Mouse (Mus musculus) liver, postnatal 0 days (tissue): ENCODE measurements around the gene Myl3. TPM values are rescaled to one million over a fixed set of nuclear protein-coding genes. Genes with fewer than 3 reads are reported as not detected.

Experiments used
- ATAC-seq: fragments of 200-750 bp; cut with Nextera tagmentation; 2 replicates; pipeline ENCODE4 v1.8.0; 2017; ENCODE audit warnings: mild to moderate bottlenecking, moderate library complexity
- DNase-seq: peaks from one replicate; pipeline ENCODE4 v3.0.0-alpha.2; 2016
- H3K27ac ChIP-seq: fragments of 300-500 bp; sonication (generic); 2 replicates; pipeline ENCODE4 v1.5.1; 2014; ENCODE audit warnings: antibody characterized with exemption, moderate library complexity, mild to moderate bottlenecking, low read depth
- H3K27me3 ChIP-seq: fragments of 300-500 bp; sonication (generic); 2 replicates; pipeline ENCODE4 v1.6.1; 2014; ENCODE audit warnings: low read length, control low read depth, mixed read lengths; ENCODE audit not compliant: insufficient read depth
- H3K36me3 ChIP-seq: fragments of 300-500 bp; sonication (generic); replicated peaks from 2 replicates; pipeline ENCODE4 v1.6.1; 2014; ENCODE audit warnings: mild to moderate bottlenecking, control low read depth, low read length, moderate library complexity, mixed read lengths; ENCODE audit not compliant: insufficient read depth
- H3K4me1 ChIP-seq: fragments of 300-500 bp; sonication (generic); 2 replicates; pipeline ENCODE4 v1.6.1; 2014; ENCODE audit warnings: antibody characterized with exemption, mild to moderate bottlenecking, control low read depth; ENCODE audit not compliant: insufficient read depth
- H3K4me2 ChIP-seq: fragments of 300-500 bp; sonication (generic); 2 replicates; pipeline ENCODE4 v1.6.1; 2014; ENCODE audit warnings: low read depth, mild to moderate bottlenecking, low read length, moderate library complexity, mixed read lengths
- H3K4me3 ChIP-seq: fragments of 300-500 bp; sonication (generic); 2 replicates; pipeline ENCODE4 v1.5.1; 2014; ENCODE audit warnings: low read depth, low read length
- H3K9ac ChIP-seq: fragments of 300-500 bp; sonication (generic); replicated peaks from 2 replicates; pipeline ENCODE4 v1.6.1; 2014; ENCODE audit warnings: mild to moderate bottlenecking, moderate library complexity
- H3K9me3 ChIP-seq: fragments of 300-500 bp; sonication (generic); 2 replicates; pipeline ENCODE4 v1.6.1; 2016; ENCODE audit warnings: mild to moderate bottlenecking, control low read depth, low read length, mixed read lengths
- CTCF ChIP-seq: sonication (generic); IDR thresholded peaks from 2 replicates; pipeline ENCODE4 v1.5.1; 2016; ENCODE audit warnings: antibody characterized with exemption, low read depth
- EP300 ChIP-seq: IDR thresholded peaks from 2 replicates; pipeline ENCODE4 v1.6.1; 2016; ENCODE audit warnings: antibody characterized with exemption, low read depth, mild to moderate bottlenecking
- WGBS: fragments of 180-500 bp; shearing (Covaris S2); extraction: QIAGEN DNeasy Blood & Tissue Kit; methylation state at CpG from one replicate; pipeline ENCODE4 v1.1.7; 2014; ENCODE audit not compliant: insufficient replicate concordance; 5-methylcytosine and 5-hydroxymethylcytosine counted together
- polyA plus RNA-seq: library from polyadenylated mRNA; unstranded; fragments of >200 nt; fragmentation: Nextera tagmentation; extraction: Ambion mirVana; gene quantifications from 2 replicates; pipeline ENCODE4 v1.2.1, GENCODE M21; 2015

Gene Myl3
- polyA plus RNA-seq, 1 experiment from 2014 or later: 0.52 TPM

- DNase-seq: peak; percentile 68
- Histone ChIP-seq H3K9ac (no peak overlapping the region), H3K9me3 (no peaks in the 10 kb centered on the region), H3K4me2 (no peak overlapping the region), H3K27ac (no peak overlapping the region), H3K27me3 (no peaks in the 10 kb centered on the region), H3K4me1 (no peaks in the 10 kb centered on the region), H3K4me3 (no peak overlapping the region), H3K36me3 (no peaks in the 10 kb centered on the region)
- TF ChIP-seq CTCF: peak; percentile 78
- TF ChIP-seq EP300: no peak
- WGBS: 45% methylated on average over 2 of the region's 2 CpGs
- ATAC-seq: peak; percentile 36; the same call in 1 of the 2 replicates
Measured at GRCm38 (mm10) chr9:110759265-110759664, 17.6 kb downstream of the Myl3 start.

- 84% methylated on average over 8 of the region's 8 CpGs for WGBS
- no peak for ATAC-seq
- TF ChIP-seq CTCF: no peak
- H3K4me1 ChIP-seq: no peaks in the 10 kb centered on the region
- H3K9me3 ChIP-seq: no peaks in the 10 kb centered on the region
- H3K27ac ChIP-seq: no peak overlapping the region
- no peaks in the 10 kb centered on the region for H3K36me3 ChIP-seq
- H3K4me2 ChIP-seq: no peak overlapping the region
- H3K27me3 ChIP-seq: no peaks in the 10 kb centered on the region
- no peak overlapping the region for H3K4me3 ChIP-seq
- no peak for DNase-seq
- no peak overlapping the region for H3K9ac ChIP-seq
Measured at GRCm38 (mm10) chr9:110760886-110761285, 19.2 kb downstream of the Myl3 start.

GRCm38 (mm10) chr9:110762763-110763162 lies 21.1 kb downstream of the Myl3 start:
- DNase-seq (no peak), ATAC-seq (no peak)
- Histone ChIP-seq H3K9me3 (no peaks in the 10 kb centered on the region), H3K27ac (no peak overlapping the region), H3K4me2 (no peak overlapping the region), H3K9ac (no peak overlapping the region), H3K27me3 (no peaks in the 10 kb centered on the region), H3K36me3 (no peaks in the 10 kb centered on the region), H3K4me1 (no peaks in the 10 kb centered on the region), H3K4me3 (no peak overlapping the region)
- TF ChIP-seq CTCF (no peak), EP300 (no peak)
- WGBS: 79% methylated on average over 10 of the region's 10 CpGs

- H3K36me3 ChIP-seq: no peaks in the 10 kb centered on the region
- no peaks in the 10 kb centered on the region for H3K27me3 ChIP-seq
- H3K4me1 ChIP-seq: no peaks in the 10 kb centered on the region
- WGBS: 69% methylated on average over 2 of the region's 2 CpGs
- DNase-seq: no peak
- no peak overlapping the region for H3K4me3 ChIP-seq
- no peaks in the 10 kb centered on the region for H3K9me3 ChIP-seq
- no peak overlapping the region for H3K9ac ChIP-seq
- H3K27ac ChIP-seq: no peak overlapping the region
- no peak for TF ChIP-seq EP300
- TF ChIP-seq CTCF: no peak
- H3K4me2 ChIP-seq: no peak overlapping the region
- no peak for ATAC-seq
Measured at GRCm38 (mm10) chr9:110763405-110763804, 21.7 kb downstream of the Myl3 start.

GRCm38 (mm10) chr9:110772336-110772735 lies 30.7 kb downstream of the Myl3 start:
- Histone ChIP-seq H3K4me2 (no peak overlapping the region), H3K9me3 (no peaks in the 10 kb centered on the region), H3K27me3 (no peaks in the 10 kb centered on the region), H3K4me1 (no peaks in the 10 kb centered on the region), H3K9ac (no peak overlapping the region), H3K4me3 (no peak overlapping the region), H3K27ac (no peak overlapping the region), H3K36me3 (no peaks in the 10 kb centered on the region)
- ATAC-seq: no peak
- no peak for DNase-seq
- WGBS: 84% methylated on average over 10 of the region's 10 CpGs
- TF ChIP-seq CTCF: no peak
- no peak for TF ChIP-seq EP300

GRCm38 (mm10) chr9:110774403-110775268 lies 33.0 kb downstream of the Myl3 start:
- TF ChIP-seq EP300: no peak
- TF ChIP-seq CTCF: no peak
- H3K4me1 ChIP-seq: no peaks in the 10 kb centered on the region
- no peaks in the 10 kb centered on the region for H3K36me3 ChIP-seq
- 68% methylated on average over 15 of the region's 15 CpGs for WGBS
- H3K9me3 ChIP-seq: no peaks in the 10 kb centered on the region
- H3K4me2 ChIP-seq: no peak overlapping the region
- no peak for DNase-seq
- no peak overlapping the region for H3K27ac ChIP-seq
- no peak overlapping the region for H3K9ac ChIP-seq
- no peak overlapping the region for H3K4me3 ChIP-seq
- no peaks in the 10 kb centered on the region for H3K27me3 ChIP-seq
- ATAC-seq: no peak
